Mouse (Mus musculus): ENCODE results near the gene Lbhd1. TPM values are rescaled to one million over a fixed set of nuclear protein-coding genes. Genes with fewer than 3 reads are reported as not detected.

Gene Lbhd1
- polyA plus RNA-seq, 1 experiment from 2014 or later, result 40.0 TPM

- ATAC-seq (no peak), DNase-seq (ENCODE audit: low spot score) (no peak)
- 39% methylated on average over 10 of the region's 10 CpGs for WGBS
- Histone ChIP-seq H3K27ac (ENCODE audit: low read length) (peak overlapping the region; percentile 99), H3K36me3 (ENCODE audit: insufficient read depth, low read length) (0 out of 2 replicates have a peak, but pooled peaks cover 7% of the 10 kb centered on the region), H3K9ac (replicated peaks; ENCODE audit: low read depth) (peak overlapping the region; percentile 20; the same call in 1 of the 2 replicates), H3K27me3 (replicated peaks; ENCODE audit: insufficient read depth, low read length) (no peaks in the 10 kb centered on the region), H3K9me3 (ENCODE audit: low read length) (no peaks in the 10 kb centered on the region), H3K4me2 (replicated peaks; ENCODE audit: low read depth, low read length) (peak overlapping the region; percentile 75), H3K4me1 (ENCODE audit: insufficient read depth, low read depth, low read length) (peaks cover 18% of the 10 kb centered on the region; the same call in 1 of the 2 replicates), H3K4me3 (ENCODE audit: low read depth, low read length) (peak overlapping the region; percentile 93)
- TF ChIP-seq CTCF (IDR thresholded peaks at IDR 0.05) (no peak), EP300 (IDR thresholded peaks at IDR 0.05) (no peak)
Observed at GRCm38 (mm10) chr19:8941136-8941514, 57.6 kb downstream of the Lbhd1 start.

DNA sequence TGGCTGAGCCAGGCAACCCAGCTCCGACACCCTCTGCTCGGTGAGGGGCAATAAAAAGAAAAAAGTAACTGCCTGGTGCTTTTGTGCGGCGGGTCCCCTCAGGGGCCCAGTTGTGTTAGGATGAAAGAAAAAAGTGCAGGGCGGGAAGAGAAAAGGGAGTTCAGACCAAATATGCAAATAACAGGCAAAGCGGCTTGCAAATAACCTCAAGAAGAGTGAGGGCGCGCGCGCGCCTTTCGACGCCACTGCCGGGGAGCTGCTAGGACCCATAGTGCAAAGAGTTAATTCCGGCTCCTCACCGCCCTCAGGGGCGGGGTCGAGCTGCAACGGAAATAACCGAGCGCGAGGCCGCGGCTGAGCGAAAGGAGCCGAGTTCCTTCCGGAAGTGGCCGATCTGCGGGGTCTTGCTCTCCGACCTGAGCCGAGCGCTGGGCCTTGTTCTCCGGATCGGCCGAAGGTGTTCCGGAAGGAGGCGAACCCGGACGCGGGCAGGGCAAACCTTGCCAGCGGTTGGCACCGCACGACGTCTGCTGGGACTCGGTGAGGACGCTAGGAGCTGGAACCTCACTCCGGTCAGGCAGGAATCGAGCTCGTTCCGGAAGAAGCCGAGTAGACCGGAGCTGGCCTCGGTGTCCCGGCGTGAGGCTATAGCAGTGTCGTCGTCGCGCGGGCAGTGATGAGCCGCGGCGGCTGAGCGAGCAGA, 58.1 kb downstream of the Lbhd1 start, which contains the start of gene Mta2:
Gene Mta2 (plus strand): TSS at position 361 of the 703 bp plus-strand sequence.
- TF ChIP-seq CTCF (IDR thresholded peaks at IDR 0.05), result peak; percentile 38
- TF ChIP-seq EP300 (IDR thresholded peaks at IDR 0.05), result no peak; the same call in 1 of the 2 replicates
- peak within 1 kb of the TSS; percentile 99 for H3K27ac ChIP-seq (ENCODE audit: low read length)
- peak within 1 kb of the TSS; percentile 99 for H3K9ac ChIP-seq (replicated peaks; ENCODE audit: low read depth)
- ATAC-seq, result peak; percentile 95
- 0 out of 2 replicates have a peak, but pooled peaks cover 7% of the 10 kb centered on the region for H3K36me3 ChIP-seq (ENCODE audit: insufficient read depth, low read length)
- under 1% methylated on average over 64 of the region's 64 CpGs for WGBS
- peak within 1 kb of the TSS; percentile 75 for H3K4me2 ChIP-seq (replicated peaks; ENCODE audit: low read depth, low read length)
- H3K27me3 ChIP-seq (replicated peaks; ENCODE audit: insufficient read depth, low read length), result no peaks in the 10 kb centered on the region
- peaks cover 18% of the 10 kb centered on the region; the same call in 1 of the 2 replicates for H3K4me1 ChIP-seq (ENCODE audit: insufficient read depth, low read depth, low read length)
- peak; percentile 98 for DNase-seq (ENCODE audit: low spot score)
- H3K4me3 ChIP-seq (ENCODE audit: low read depth, low read length), result peak within 1 kb of the TSS; percentile 93
- no peaks in the 10 kb centered on the region for H3K9me3 ChIP-seq (ENCODE audit: low read length)

Small RNA genes lying within 50 kb of the gene (microRNA-seq; reads per million reads assigned to microRNA genes)
- not detected for gene Mir5136

Other genes with a start within 250 kb of the Lbhd1 start
- gene Chrm1, start 219.9 kb upstream of the Lbhd1 start, polyA plus RNA-seq (2015; fragmentation: Nextera tagmentation; extraction: Ambion mirVana), result 0.14 and 0.21 TPM in 2 replicates
- gene Slc3a2, start 160.4 kb upstream of the Lbhd1 start, polyA plus RNA-seq (2015; fragmentation: Nextera tagmentation; extraction: Ambion mirVana), result 91.8 and 97.9 TPM in 2 replicates
- 45.3 and 48.7 TPM in 2 replicates for gene Wdr74, start 147.9 kb upstream of the Lbhd1 start, polyA plus RNA-seq (2015; fragmentation: Nextera tagmentation; extraction: Ambion mirVana)
- gene 1700092M07Rik, start 143.0 kb upstream of the Lbhd1 start, polyA plus RNA-seq (2015; fragmentation: Nextera tagmentation; extraction: Ambion mirVana), result 0.75 and 0.82 TPM in 2 replicates
- gene Stx5a, start 142.3 kb upstream of the Lbhd1 start, polyA plus RNA-seq (2015; fragmentation: Nextera tagmentation; extraction: Ambion mirVana), result 130 and 143 TPM in 2 replicates
- 88.8 and 89.7 TPM in 2 replicates for gene Nxf1, start 126.7 kb upstream of the Lbhd1 start, polyA plus RNA-seq (2015; fragmentation: Nextera tagmentation; extraction: Ambion mirVana)
- 157 and 159 TPM in 2 replicates for gene Tmem223, start 112.7 kb upstream of the Lbhd1 start, polyA plus RNA-seq (2015; fragmentation: Nextera tagmentation; extraction: Ambion mirVana)
- 114 and 127 TPM in 2 replicates for gene Tmem179b, start 109.3 kb upstream of the Lbhd1 start, polyA plus RNA-seq (2015; fragmentation: Nextera tagmentation; extraction: Ambion mirVana)
- 11.8 and 12.9 TPM in 2 replicates for gene Taf6l, start 97.3 kb upstream of the Lbhd1 start, polyA plus RNA-seq (2015; fragmentation: Nextera tagmentation; extraction: Ambion mirVana)
- gene Polr2g, start 85.2 kb upstream of the Lbhd1 start, polyA plus RNA-seq (2015; fragmentation: Nextera tagmentation; extraction: Ambion mirVana), result 110 and 123 TPM in 2 replicates
- 2.3 and 2.6 TPM in 2 replicates for gene Zbtb3, start 81.2 kb upstream of the Lbhd1 start, polyA plus RNA-seq (2015; fragmentation: Nextera tagmentation; extraction: Ambion mirVana)
- 21.4 and 22.8 TPM in 2 replicates for gene Ttc9c, start 64.4 kb upstream of the Lbhd1 start, polyA plus RNA-seq (2015; fragmentation: Nextera tagmentation; extraction: Ambion mirVana)
- gene Hnrnpul2, start 63.7 kb upstream of the Lbhd1 start, polyA plus RNA-seq (2015; fragmentation: Nextera tagmentation; extraction: Ambion mirVana), result 4.3 and 5.3 TPM in 2 replicates
- not detected in 2 replicates for gene AC129217.1, start 54.0 kb upstream of the Lbhd1 start, polyA plus RNA-seq (2015; fragmentation: Nextera tagmentation; extraction: Ambion mirVana)
- gene Bscl2, start 46.3 kb upstream of the Lbhd1 start, polyA plus RNA-seq (2015; fragmentation: Nextera tagmentation; extraction: Ambion mirVana), result 66.3 and 66.8 TPM in 2 replicates
- gene Gng3, start 44.5 kb upstream of the Lbhd1 start, polyA plus RNA-seq (2015; fragmentation: Nextera tagmentation; extraction: Ambion mirVana), result 0.35 and 0.46 TPM in 2 replicates
- gene Lrrn4cl, start 33.0 kb upstream of the Lbhd1 start, polyA plus RNA-seq (2015; fragmentation: Nextera tagmentation; extraction: Ambion mirVana), result 1.7 and 1.9 TPM in 2 replicates
- gene Ubxn1, start 12.2 kb upstream of the Lbhd1 start, polyA plus RNA-seq (2015; fragmentation: Nextera tagmentation; extraction: Ambion mirVana), result 153 and 164 TPM in 2 replicates
- gene Uqcc3, start 2.8 kb upstream of the Lbhd1 start, polyA plus RNA-seq (2015; fragmentation: Nextera tagmentation; extraction: Ambion mirVana), result 75.2 and 84.3 TPM in 2 replicates
- not detected in 2 replicates for gene Gm49403, start 198 bp downstream of the Lbhd1 start, polyA plus RNA-seq (2015; fragmentation: Nextera tagmentation; extraction: Ambion mirVana)
- gene 1810009A15Rik, start 5.1 kb downstream of the Lbhd1 start, polyA plus RNA-seq (2015; fragmentation: Nextera tagmentation; extraction: Ambion mirVana), result 44.4 and 45.3 TPM in 2 replicates
- not detected in 2 replicates for gene Gm49416, start 5.2 kb downstream of the Lbhd1 start, polyA plus RNA-seq (2015; fragmentation: Nextera tagmentation; extraction: Ambion mirVana)
- 16.6 and 16.7 TPM in 2 replicates for gene Ints5, start 9.3 kb downstream of the Lbhd1 start, polyA plus RNA-seq (2015; fragmentation: Nextera tagmentation; extraction: Ambion mirVana)
- gene Ganab, start 14.3 kb downstream of the Lbhd1 start, polyA plus RNA-seq (2015; fragmentation: Nextera tagmentation; extraction: Ambion mirVana), result 41.4 and 45.7 TPM in 2 replicates
- 39.5 and 39.6 TPM in 2 replicates for gene B3gat3, start 36.6 kb downstream of the Lbhd1 start, polyA plus RNA-seq (2015; fragmentation: Nextera tagmentation; extraction: Ambion mirVana)
- 4.9 and 5.7 TPM in 2 replicates for gene Rom1, start 45.6 kb downstream of the Lbhd1 start, polyA plus RNA-seq (2015; fragmentation: Nextera tagmentation; extraction: Ambion mirVana)
- gene Eml3, start 45.8 kb downstream of the Lbhd1 start, polyA plus RNA-seq (2015; fragmentation: Nextera tagmentation; extraction: Ambion mirVana), result 28.6 and 30.5 TPM in 2 replicates
- gene Mta2, start 58.1 kb downstream of the Lbhd1 start, polyA plus RNA-seq (2015; fragmentation: Nextera tagmentation; extraction: Ambion mirVana), result 81.8 and 84.7 TPM in 2 replicates
- gene Tut1, start 70.1 kb downstream of the Lbhd1 start, polyA plus RNA-seq (2015; fragmentation: Nextera tagmentation; extraction: Ambion mirVana), result 12.8 and 13.6 TPM in 2 replicates
- 153 and 159 TPM in 2 replicates for gene Eef1g, start 83.3 kb downstream of the Lbhd1 start, polyA plus RNA-seq (2015; fragmentation: Nextera tagmentation; extraction: Ambion mirVana)
- gene Ahnak, start 105.6 kb downstream of the Lbhd1 start, polyA plus RNA-seq (2015; fragmentation: Nextera tagmentation; extraction: Ambion mirVana), result 151 and 163 TPM in 2 replicates
- gene Scgb1a1, start 204.2 kb downstream of the Lbhd1 start, polyA plus RNA-seq (2015; fragmentation: Nextera tagmentation; extraction: Ambion mirVana), result 26,192 and 26,425 TPM in 2 replicates

Data from lung, postnatal 0 days (tissue).